Mouse (Mus musculus): ENCODE results near the gene Hexb.

Hexb gene

GRCm38 (mm10) chr13:97224341-97224982 lies 26.3 kb upstream of the Hexb start:
- no peak for DNase-seq (ENCODE audit: low spot score)

GRCm38 (mm10) chr13:97223856-97224255 lies 25.7 kb upstream of the Hexb start:
- no peak for DNase-seq (ENCODE audit: low spot score)

- DNase-seq (ENCODE audit: low spot score): no peak
Measured at GRCm38 (mm10) chr13:97220022-97220421, 21.9 kb upstream of the Hexb start.

GRCm38 (mm10) chr13:97216196-97216595 lies 18.0 kb upstream of the Hexb start:
- DNase-seq (ENCODE audit: low spot score): no peak

- DNase-seq (ENCODE audit: low spot score): no peak
Measured at GRCm38 (mm10) chr13:97215563-97215962, 17.4 kb upstream of the Hexb start.

- DNase-seq (ENCODE audit: low spot score): no peak
Measured at GRCm38 (mm10) chr13:97214583-97215268, 16.6 kb upstream of the Hexb start.

GRCm38 (mm10) chr13:97208500-97209010 lies 10.4 kb upstream of the Hexb start:
- no peak for DNase-seq (ENCODE audit: low spot score)

- no peak for DNase-seq (ENCODE audit: low spot score)
Measured at GRCm38 (mm10) chr13:97208112-97208478, 9.9 kb upstream of the Hexb start.

- DNase-seq (ENCODE audit: low spot score): no peak
Measured at GRCm38 (mm10) chr13:97207472-97208111, 9.4 kb upstream of the Hexb start.

GRCm38 (mm10) chr13:97206046-97206445 lies 7.9 kb upstream of the Hexb start:
- no peak for DNase-seq (ENCODE audit: low spot score)

GRCm38 (mm10) chr13:97205052-97205701 lies 7.0 kb upstream of the Hexb start:
- peak; percentile 42 for DNase-seq (ENCODE audit: low spot score)

- no peak for DNase-seq (ENCODE audit: low spot score)
Measured at GRCm38 (mm10) chr13:97201896-97202295, 3.7 kb upstream of the Hexb start.

GRCm38 (mm10) chr13:97201076-97201475 lies 2.9 kb upstream of the Hexb start:
- no peak for DNase-seq (ENCODE audit: low spot score)

GRCm38 (mm10) chr13:97199123-97199522 lies 966 bp upstream of the Hexb start:
- DNase-seq (ENCODE audit: low spot score): no peak

GRCm38 (mm10) chr13:97196925-97197218 lies 1.3 kb downstream of the Hexb start:
- no peak for DNase-seq (ENCODE audit: low spot score)

GRCm38 (mm10) chr13:97196186-97196924 lies 1.8 kb downstream of the Hexb start:
- DNase-seq (ENCODE audit: low spot score): no peak

GRCm38 (mm10) chr13:97193420-97193819 lies 4.7 kb downstream of the Hexb start:
- no peak for DNase-seq (ENCODE audit: low spot score)

- no peak for DNase-seq (ENCODE audit: low spot score)
Measured at GRCm38 (mm10) chr13:97192649-97193048, 5.5 kb downstream of the Hexb start.

- DNase-seq (ENCODE audit: low spot score): no peak
Measured at GRCm38 (mm10) chr13:97187693-97188092, 10.5 kb downstream of the Hexb start.

- no peak for DNase-seq (ENCODE audit: low spot score)
Measured at GRCm38 (mm10) chr13:97186346-97186745, 11.8 kb downstream of the Hexb start.

GRCm38 (mm10) chr13:97184656-97185055 lies 13.5 kb downstream of the Hexb start:
- no peak for DNase-seq (ENCODE audit: low spot score)

- no peak for DNase-seq (ENCODE audit: low spot score)
Measured at GRCm38 (mm10) chr13:97184168-97184567, 14.0 kb downstream of the Hexb start.

Data from urinary bladder, postnatal 10 days (tissue).